Mouse (Mus musculus) cortical plate, adult 2 months (tissue): ENCODE data around the gene Olfr690. TPM values are rescaled to one million over a fixed set of nuclear protein-coding genes. Genes with fewer than 3 reads are reported as not detected.
"Not testable (repeated sequence)": the region's sequence is repeated elsewhere in the genome, so short reads cannot be mapped to it uniquely, and the experiment has no call there.

Source experiments
- H3K27ac ChIP-seq: fragments of 200-500 bp; 2 replicates; pipeline ENCODE4 v1.5.1; 2012; ENCODE audit warnings: low read length, control low read depth, inconsistent platforms; ENCODE audit not compliant: insufficient read depth
- H3K4me1 ChIP-seq: fragments of 200-500 bp; 2 replicates; pipeline ENCODE4 v1.6.1; 2011; ENCODE audit warnings: low read length; ENCODE audit not compliant: control insufficient read depth, insufficient read depth
- H3K4me3 ChIP-seq: fragments of 200-500 bp; 2 replicates; pipeline ENCODE4 v1.5.1; 2011; ENCODE audit warnings: mild to moderate bottlenecking, low read length, control low read depth; ENCODE audit not compliant: insufficient read depth
- CTCF ChIP-seq: fragments of 200-500 bp; IDR thresholded peaks from 2 replicates; pipeline ENCODE4 v1.5.1; 2011; ENCODE audit warnings: mild to moderate bottlenecking, control low read depth, low read length; ENCODE audit not compliant: insufficient read depth; ENCODE audit errors: extremely low read depth
- POLR2A ChIP-seq: fragments of 200-500 bp; IDR thresholded peaks from 2 replicates; pipeline ENCODE4 v1.6.1; 2011; ENCODE audit warnings: mild to moderate bottlenecking, low read length, control low read depth; ENCODE audit not compliant: insufficient read depth; ENCODE audit errors: extremely low read depth
- polyA plus RNA-seq: library from polyadenylated mRNA; depleted of rRNA; stranded (reverse); fragments of >200 nt; gene quantifications from 2 replicates; pipeline ENCODE4 v1.2.3, GENCODE M21; 2012; rRNA removed

The Olfr690 gene
- 0.77 and 0.78 TPM in 2 replicates for polyA plus RNA-seq

- no peak within 1 kb of the TSS for H3K4me3 ChIP-seq
- TF ChIP-seq POLR2A: no peak
- no peak for TF ChIP-seq CTCF
- H3K27ac ChIP-seq: no peak within 1 kb of the TSS
- no peaks in the 10 kb centered on the region for H3K4me1 ChIP-seq
Measured at GRCm38 (mm10) chr7:105334004-105334403, at the start of gene Olfr690. Olfr690 (minus strand) TSS chr7:105334104.

- H3K4me3 ChIP-seq: no peak overlapping the region
- H3K27ac ChIP-seq: no peak overlapping the region
- no peak for TF ChIP-seq CTCF
- TF ChIP-seq POLR2A: no peak
- H3K4me1 ChIP-seq: no peaks in the 10 kb centered on the region
Measured at GRCm38 (mm10) chr7:105380329-105380728, 46.4 kb upstream of the Olfr690 start.

DNA sequence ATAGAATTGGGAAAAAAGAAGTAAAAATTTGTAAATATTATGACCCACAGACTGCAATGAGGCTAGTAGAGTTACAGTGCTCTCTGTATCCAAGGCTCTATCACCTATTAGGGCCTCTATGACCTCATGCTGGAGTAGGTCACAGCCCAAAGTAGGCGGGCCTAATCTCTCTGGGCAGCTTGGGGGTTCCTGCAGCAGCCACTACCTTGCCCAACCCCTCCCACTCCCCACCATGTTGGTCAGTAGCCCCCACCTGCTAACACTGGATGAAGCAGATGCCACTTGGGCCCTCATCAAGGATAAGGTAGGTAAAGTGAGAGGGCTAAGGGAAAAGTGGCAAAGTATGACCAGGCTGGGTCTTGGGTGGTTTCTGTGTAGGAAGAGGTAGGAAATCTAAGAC lies 41.0 kb upstream of the Olfr690 start, which contains the start of gene Gm5901:
Gm5901 (plus strand) TSS at position 173 of the 400 bp plus-strand sequence.
- no peak within 1 kb of the TSS for H3K4me3 ChIP-seq
- H3K4me1 ChIP-seq: no peaks in the 10 kb centered on the region
- no peak within 1 kb of the TSS for H3K27ac ChIP-seq
- TF ChIP-seq CTCF (no peak), POLR2A (no peak)

- Histone ChIP-seq H3K27ac (no peak overlapping the region), H3K4me3 (no peak overlapping the region), H3K4me1 (no peaks in the 10 kb centered on the region)
- TF ChIP-seq POLR2A (no peak), CTCF (no peak)
Measured at GRCm38 (mm10) chr7:105373976-105374375, 40.1 kb upstream of the Olfr690 start.

DNA sequence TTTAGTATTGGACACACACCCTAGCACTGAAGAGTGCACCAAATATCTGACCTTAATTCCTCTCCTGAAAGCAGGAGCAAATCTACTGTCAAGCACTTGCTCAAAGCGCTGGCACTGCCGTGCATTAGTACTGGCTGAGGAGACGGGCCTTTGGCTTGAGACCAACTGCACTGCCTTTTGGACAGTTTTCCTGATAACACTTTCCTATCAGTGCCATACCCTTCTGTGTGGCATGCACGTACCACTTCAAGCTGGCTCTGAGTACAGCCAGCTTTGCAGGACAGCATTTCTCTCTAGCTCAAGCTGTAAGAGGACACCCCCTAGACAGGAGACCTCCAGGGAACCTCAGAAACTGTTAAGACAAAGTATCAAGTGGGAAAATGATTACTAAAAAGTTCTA lies 39.6 kb upstream of the Olfr690 start:
- TF ChIP-seq CTCF (no peak), POLR2A (no peak)
- no peak overlapping the region for H3K4me3 ChIP-seq
- H3K4me1 ChIP-seq: no peaks in the 10 kb centered on the region
- H3K27ac ChIP-seq: no peak overlapping the region

GRCm38 (mm10) chr7:105372912-105373311 lies 39.0 kb upstream of the Olfr690 start:
- Histone ChIP-seq H3K4me3 (no peak overlapping the region), H3K27ac (no peak overlapping the region), H3K4me1 (no peaks in the 10 kb centered on the region)
- TF ChIP-seq CTCF (no peak), POLR2A (no peak)

DNA sequence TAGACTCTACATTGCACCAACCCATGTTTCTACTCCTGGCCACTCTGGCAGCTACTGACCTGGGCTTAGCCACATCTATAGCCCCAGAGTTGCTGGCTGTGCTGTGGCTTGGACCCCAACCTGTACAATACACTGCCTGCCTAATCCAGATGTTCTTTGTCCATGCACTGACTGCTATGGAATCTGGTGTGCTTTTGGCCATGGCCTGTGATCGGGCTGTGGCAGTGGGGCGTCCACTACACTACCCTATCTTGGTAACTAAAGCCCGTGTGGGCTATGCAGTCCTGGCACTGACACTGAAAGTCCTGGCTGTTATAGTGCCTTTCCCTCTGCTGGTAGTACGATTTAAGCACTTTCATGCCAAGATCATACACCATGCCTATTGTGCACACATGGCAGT lies 34.6 kb upstream of the Olfr690 start:
- Histone ChIP-seq H3K27ac (no peak overlapping the region), H3K4me1 (no peaks in the 10 kb centered on the region), H3K4me3 (no peak overlapping the region)
- TF ChIP-seq CTCF (no peak), POLR2A (no peak)

- no peak within 1 kb of the TSS for H3K4me3 ChIP-seq
- no peaks in the 10 kb centered on the region for H3K4me1 ChIP-seq
- TF ChIP-seq CTCF: no peak
- TF ChIP-seq POLR2A: no peak
- H3K27ac ChIP-seq: no peak within 1 kb of the TSS
Measured at GRCm38 (mm10) chr7:105367930-105368329, 34.0 kb upstream of the Olfr690 start, which contains the start of gene Olfr692. Olfr692 (plus strand) TSS chr7:105368230.

- H3K4me3 ChIP-seq: no peak overlapping the region
- H3K27ac ChIP-seq: no peak overlapping the region
- H3K4me1 ChIP-seq: no peaks in the 10 kb centered on the region
- TF ChIP-seq POLR2A: no peak
- TF ChIP-seq CTCF: no peak
Measured at GRCm38 (mm10) chr7:105367268-105367667, 33.4 kb upstream of the Olfr690 start.

DNA sequence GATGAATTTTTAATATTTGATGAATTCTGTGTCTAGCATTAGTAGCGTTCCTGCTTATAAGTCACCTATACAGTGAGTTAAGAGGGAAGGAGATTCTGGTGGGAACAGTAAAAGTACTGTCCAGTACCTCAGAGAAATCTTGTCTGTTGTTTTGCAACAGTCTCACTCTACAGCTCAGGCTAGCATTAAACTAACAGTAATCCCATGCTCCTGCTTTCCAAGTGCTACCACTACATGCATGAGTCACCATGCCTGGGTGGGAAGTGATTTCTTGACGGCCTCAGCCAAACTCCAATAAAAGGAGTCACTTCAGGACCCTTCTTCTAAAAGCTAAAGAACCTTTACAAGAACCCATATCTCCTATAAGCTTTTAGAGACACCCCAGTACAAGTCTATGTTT lies 27.8 kb upstream of the Olfr690 start:
- H3K27ac ChIP-seq: no peak overlapping the region
- H3K4me3 ChIP-seq: no peak overlapping the region
- TF ChIP-seq POLR2A (no peak), CTCF (no peak)
- H3K4me1 ChIP-seq: no peaks in the 10 kb centered on the region

- not testable (repeated sequence) for H3K27ac ChIP-seq, H3K4me1 ChIP-seq, H3K4me3 ChIP-seq
Measured at GRCm38 (mm10) chr7:105356487-105356886, 22.6 kb upstream of the Olfr690 start.

DNA sequence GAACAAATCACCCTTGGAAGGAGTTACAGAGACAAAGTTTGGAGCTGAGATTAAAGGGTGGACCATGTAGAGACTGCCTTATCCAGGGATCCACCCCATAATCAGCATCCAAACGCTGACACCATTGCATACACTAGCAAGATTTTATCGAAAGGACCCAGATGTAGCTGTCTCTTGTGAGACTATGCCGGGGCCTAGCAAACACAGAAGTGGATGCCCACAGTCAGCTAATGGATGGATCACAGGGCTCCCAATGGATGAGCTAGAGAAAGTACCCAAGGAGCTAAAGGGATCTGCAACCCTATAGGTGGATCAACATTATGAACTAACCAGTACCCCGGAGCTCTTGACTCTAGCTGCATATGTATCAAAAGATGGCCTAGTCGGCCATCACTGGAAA lies 22.2 kb upstream of the Olfr690 start:
- not testable (repeated sequence) for H3K4me1 ChIP-seq, H3K27ac ChIP-seq, H3K4me3 ChIP-seq
